Mouse (Mus musculus) bone marrow macrophage, adult 2 months (primary cell): Measurements from ENCODE around the gene Tmem115.

Experiments used
- CTCF ChIP-seq: IDR thresholded peaks from 2 replicates; pipeline ENCODE4 v1.5.1; 2012; ENCODE audit warnings: low read depth, mild to moderate bottlenecking, low read length, moderate library complexity
- POLR2A ChIP-seq: IDR thresholded peaks from 2 replicates; pipeline ENCODE4 v1.6.1; 2012; ENCODE audit warnings: mild to moderate bottlenecking, low read depth, low read length, borderline replicate concordance

- TF ChIP-seq POLR2A (no peak), CTCF (no peak)
Measured at GRCm38 (mm10) chr9:107544729-107545128, 11.0 kb downstream of the Tmem115 start.
